Mouse (Mus musculus) bone marrow, adult 2 months (tissue): ENCODE results near the gene Gm20662.

Experiments
- CTCF ChIP-seq: fragments of 200-500 bp; IDR thresholded peaks from 2 replicates; pipeline ENCODE4 v1.5.1; 2011; ENCODE audit warnings: low read length, control low read depth; ENCODE audit not compliant: control insufficient read depth, insufficient read depth
- POLR2A ChIP-seq: fragments of 200-500 bp; IDR thresholded peaks from 2 replicates; pipeline ENCODE4 v1.6.1; 2011; ENCODE audit warnings: low read depth, mild to moderate bottlenecking, control low read depth, low read length, borderline replicate concordance; ENCODE audit not compliant: control insufficient read depth

DNA sequence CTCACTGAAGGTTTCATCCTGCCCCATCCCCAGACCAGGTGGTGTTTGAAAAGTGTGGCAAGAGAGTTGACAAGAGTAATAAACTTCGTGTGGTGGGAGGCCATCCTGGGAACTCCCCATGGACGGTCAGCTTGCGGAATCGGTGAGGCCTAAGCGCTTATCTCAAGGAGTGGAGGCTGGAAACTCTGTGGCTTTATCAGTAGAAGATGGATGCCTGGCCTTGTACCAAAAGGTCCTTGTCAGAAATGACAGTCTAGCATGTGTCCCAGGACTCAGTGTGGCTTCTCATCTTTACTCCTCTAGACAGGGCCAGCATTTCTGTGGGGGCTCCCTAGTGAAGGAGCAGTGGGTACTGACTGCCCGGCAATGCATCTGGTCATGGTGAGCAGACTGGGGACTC lies 87.4 kb downstream of the Gm20662 start:
- TF ChIP-seq CTCF (no peak), POLR2A (no peak)
